Mouse (Mus musculus) liver, adult 2 months (tissue): ENCODE results near the gene Dlg1. TPM values are rescaled to one million over a fixed set of nuclear protein-coding genes. Genes with fewer than 3 reads are reported as not detected.
A peak's percentile ranks its signal among the peaks of the same experiment; 100 is the strongest.

Experiments
- DNase-seq: peaks from one replicate; pipeline ENCODE4 v3.0.0-alpha.2; 2011; ENCODE audit warnings: low read depth, low spot score; ENCODE audit errors: extremely low read depth
- H3K27ac ChIP-seq: fragments of 200-500 bp; replicated peaks from 2 replicates; pipeline ENCODE4 v1.5.1; 2012; ENCODE audit warnings: low read depth, mild to moderate bottlenecking, control low read depth, inconsistent platforms, low read length; ENCODE audit not compliant: insufficient read depth
- H3K27me3 ChIP-seq: fragments of 200-500 bp; 2 replicates; pipeline ENCODE4 v1.6.1; 2012; ENCODE audit warnings: mild to moderate bottlenecking, moderate library complexity, low read length, inconsistent platforms; ENCODE audit not compliant: control insufficient read depth, insufficient read depth
- H3K36me3 ChIP-seq: fragments of 200-500 bp; 2 replicates; pipeline ENCODE4 v1.6.1; 2012; ENCODE audit warnings: low read length, inconsistent platforms; ENCODE audit not compliant: control insufficient read depth, insufficient read depth
- H3K4me1 ChIP-seq: fragments of 200-500 bp; 2 replicates; pipeline ENCODE4 v1.6.1; 2011; ENCODE audit warnings: low read length; ENCODE audit not compliant: control insufficient read depth, insufficient read depth
- H3K4me3 ChIP-seq: fragments of 200-500 bp; 2 replicates; pipeline ENCODE4 v1.5.1; 2011; ENCODE audit warnings: low read depth, mild to moderate bottlenecking, control low read depth, low read length, moderate library complexity; ENCODE audit not compliant: insufficient read depth
- H3K79me2 ChIP-seq: fragments of 200-500 bp; 2 replicates; pipeline ENCODE4 v1.6.1; 2012; ENCODE audit warnings: inconsistent platforms, mild to moderate bottlenecking, low read length, moderate library complexity; ENCODE audit not compliant: control insufficient read depth, insufficient read depth
- H3K9ac ChIP-seq: fragments of 200-500 bp; 2 replicates; pipeline ENCODE4 v1.6.1; 2012; ENCODE audit warnings: low read depth, mild to moderate bottlenecking, control low read depth, inconsistent platforms, low read length
- CTCF ChIP-seq: fragments of 200-500 bp; IDR thresholded peaks from 2 replicates; pipeline ENCODE4 v1.5.1; 2011; ENCODE audit warnings: low read depth, low read length, control low read depth
- POLR2A ChIP-seq: fragments of 200-500 bp; IDR thresholded peaks from 2 replicates; pipeline ENCODE4 v1.6.1; 2011; ENCODE audit warnings: low read length, control low read depth; ENCODE audit not compliant: insufficient read depth; ENCODE audit errors: extremely low read depth
- WGBS: fragments of 180-500 bp; shearing (Covaris S2); methylation state at CpG from one replicate; pipeline ENCODE4 v1.1.7; 2018; 5-methylcytosine and 5-hydroxymethylcytosine counted together
- polyA plus RNA-seq: library from polyadenylated mRNA; depleted of rRNA; stranded (reverse); fragments of >200 nt; gene quantifications from 2 replicates; pipeline ENCODE4 v1.2.3, GENCODE M21; 2012
- total RNA-seq: library from RNA; depleted of rRNA; stranded (reverse); fragments of >200 nt; gene quantifications from 2 replicates; pipeline ENCODE4 v1.2.3, GENCODE M21; 2014

Dlg1 gene
- total and polyA plus RNA-seq, 2 experiments: 10.8 to 42.7 TPM

DNA sequence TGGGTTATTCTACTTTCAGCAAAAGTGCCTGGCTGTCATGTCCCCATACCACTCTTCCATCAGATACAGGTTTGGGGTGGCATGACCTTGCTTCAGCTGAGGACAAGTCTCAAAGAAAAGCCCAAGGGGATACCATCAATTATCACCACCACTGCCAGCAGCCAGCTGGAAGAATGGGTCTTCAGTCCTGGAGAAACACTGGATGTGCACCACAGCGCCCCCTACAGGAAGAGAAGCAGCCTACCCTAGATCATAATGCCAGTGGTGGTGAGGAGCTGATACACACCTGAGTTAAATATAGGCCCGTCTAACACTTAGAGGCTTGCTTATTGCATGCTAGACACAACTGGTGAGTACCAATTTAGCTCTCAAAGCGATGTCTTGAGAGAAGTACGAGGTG is 242.1 kb downstream of the Dlg1 start:
- H3K27ac ChIP-seq: no peak overlapping the region
- no peaks in the 10 kb centered on the region for H3K36me3 ChIP-seq
- H3K79me2 ChIP-seq: no peaks in the 10 kb centered on the region
- H3K4me3 ChIP-seq: no peak overlapping the region
- H3K4me1 ChIP-seq: no peaks in the 10 kb centered on the region
- DNase-seq: no peak
- no peaks in the 10 kb centered on the region for H3K27me3 ChIP-seq
- 74% methylated on average over 4 of the region's 4 CpGs for WGBS
- H3K9ac ChIP-seq: no peak overlapping the region
- no peak for TF ChIP-seq POLR2A
- TF ChIP-seq CTCF: peak; percentile 47; the same call in 1 of the 2 replicates

DNA sequence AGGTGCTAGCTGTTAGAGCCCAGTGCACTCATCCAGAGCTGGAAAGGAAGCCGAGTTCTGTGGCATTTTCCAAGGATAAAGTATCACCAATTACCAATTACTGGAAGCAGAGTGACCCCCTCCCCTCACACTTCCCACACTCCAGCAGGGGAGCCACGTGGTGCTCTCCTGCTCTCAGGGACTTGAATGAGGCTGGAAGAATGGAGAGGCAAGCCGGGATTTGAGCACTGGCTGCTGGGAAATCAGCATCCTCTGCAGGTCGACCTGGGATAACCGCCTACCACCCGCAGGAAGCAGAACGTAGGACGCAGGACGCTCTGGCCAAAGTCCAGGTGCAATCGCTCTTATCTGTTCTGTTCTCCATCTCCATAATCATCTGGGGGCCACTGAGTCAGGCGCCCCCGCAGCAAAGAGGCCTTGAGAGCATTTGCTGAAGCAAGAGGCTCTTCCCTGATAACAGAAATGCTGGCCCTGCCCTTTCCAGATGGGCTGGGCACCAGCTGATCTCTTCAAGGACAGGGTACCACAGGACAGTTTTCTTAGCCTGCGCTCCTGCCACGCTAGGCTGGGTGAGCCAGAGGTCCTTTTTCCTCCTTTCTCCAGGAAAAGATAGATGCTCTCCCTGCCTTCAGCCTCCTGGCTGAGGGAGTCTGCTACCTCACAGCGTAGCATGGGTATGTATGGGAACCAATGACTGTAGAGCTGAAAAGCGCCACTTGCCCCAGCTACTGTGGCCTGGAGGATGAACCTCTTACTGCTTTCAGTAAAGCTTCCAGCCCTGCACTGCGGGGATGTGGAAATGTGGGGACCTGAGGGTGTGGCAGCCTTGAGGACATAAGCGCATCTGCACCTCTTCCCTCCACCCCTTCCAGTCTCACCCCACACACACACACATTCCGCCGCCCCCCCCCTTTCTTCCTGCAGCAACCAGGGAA is 242.9 kb downstream of the Dlg1 start:
- H3K36me3 ChIP-seq: no peaks in the 10 kb centered on the region
- no peak overlapping the region for H3K27ac ChIP-seq
- no peaks in the 10 kb centered on the region for H3K79me2 ChIP-seq
- no peak overlapping the region for H3K9ac ChIP-seq
- no peak for DNase-seq
- H3K4me3 ChIP-seq: no peak overlapping the region
- H3K27me3 ChIP-seq: no peaks in the 10 kb centered on the region
- 30% methylated on average over 19 of the region's 20 CpGs for WGBS
- H3K4me1 ChIP-seq: no peaks in the 10 kb centered on the region
- no peak for TF ChIP-seq POLR2A
- TF ChIP-seq CTCF: no peak

- Histone ChIP-seq H3K4me3 (no peak overlapping the region), H3K9ac (no peak overlapping the region), H3K27ac (no peak overlapping the region), H3K27me3 (no peaks in the 10 kb centered on the region), H3K36me3 (no peaks in the 10 kb centered on the region), H3K4me1 (no peaks in the 10 kb centered on the region), H3K79me2 (no peaks in the 10 kb centered on the region)
- TF ChIP-seq POLR2A (no peak), CTCF (no peak)
- 13% methylated on average over 9 of the region's 9 CpGs for WGBS
- no peak for DNase-seq
These were observed 243.7 kb downstream of the Dlg1 start for GRCm38 (mm10) chr16:31906896-31907295.

GRCm38 (mm10) chr16:31908959-31909358 is 245.7 kb downstream of the Dlg1 start:
- Histone ChIP-seq H3K36me3 (no peaks in the 10 kb centered on the region), H3K79me2 (no peaks in the 10 kb centered on the region), H3K9ac (no peak overlapping the region), H3K27ac (no peak overlapping the region), H3K27me3 (no peaks in the 10 kb centered on the region), H3K4me3 (no peak overlapping the region), H3K4me1 (no peaks in the 10 kb centered on the region)
- 74% methylated on average over 11 of the region's 11 CpGs for WGBS
- DNase-seq: no peak
- TF ChIP-seq POLR2A: no peak
- no peak for TF ChIP-seq CTCF

DNA sequence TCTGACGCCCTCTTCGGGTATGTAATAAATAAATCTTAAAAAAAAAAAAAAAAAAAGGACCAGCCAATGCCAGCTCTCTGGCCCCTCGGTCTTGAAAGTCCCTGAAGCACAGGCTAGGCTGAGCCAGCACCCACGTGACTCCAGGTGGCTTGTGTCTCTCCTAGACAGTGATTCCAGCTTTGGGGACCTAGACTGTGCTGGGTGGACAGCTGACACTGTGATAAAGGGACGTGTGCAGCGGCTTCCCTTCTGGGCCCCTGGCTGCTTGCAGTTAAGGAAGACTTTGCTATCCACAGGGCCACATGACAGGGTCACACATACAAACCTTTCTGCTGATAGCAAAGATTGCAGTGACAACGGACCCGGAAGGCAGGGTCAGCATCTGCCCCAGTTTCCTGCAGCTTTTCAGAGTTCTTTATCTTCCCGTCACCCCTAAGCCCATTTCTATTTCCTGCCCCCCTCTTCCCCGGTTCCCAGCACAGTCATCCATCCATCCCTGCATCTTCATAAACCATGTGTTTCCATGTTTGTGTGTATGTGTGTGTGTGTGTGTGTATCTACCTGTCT is 247.1 kb downstream of the Dlg1 start:
- no peak overlapping the region for H3K9ac ChIP-seq
- no peak for DNase-seq
- 60% methylated on average over 10 of the region's 10 CpGs for WGBS
- no peak overlapping the region for H3K4me3 ChIP-seq
- no peaks in the 10 kb centered on the region for H3K36me3 ChIP-seq
- H3K79me2 ChIP-seq: no peaks in the 10 kb centered on the region
- no peak overlapping the region for H3K27ac ChIP-seq
- TF ChIP-seq CTCF (no peak), POLR2A (no peak)
- no peaks in the 10 kb centered on the region for H3K4me1 ChIP-seq
- H3K27me3 ChIP-seq: no peaks in the 10 kb centered on the region

- H3K9ac ChIP-seq: no peak overlapping the region
- no peaks in the 10 kb centered on the region for H3K79me2 ChIP-seq
- no peaks in the 10 kb centered on the region for H3K27me3 ChIP-seq
- peak; percentile 41 for DNase-seq
- no peaks in the 10 kb centered on the region for H3K36me3 ChIP-seq
- no peak overlapping the region for H3K4me3 ChIP-seq
- H3K27ac ChIP-seq: no peak overlapping the region
- TF ChIP-seq POLR2A: no peak
- no peak for TF ChIP-seq CTCF
- H3K4me1 ChIP-seq: peaks cover 6% of the 10 kb centered on the region
- WGBS: 18% methylated on average over 11 of the region's 11 CpGs
These were observed 254.5 kb downstream of the Dlg1 start for GRCm38 (mm10) chr16:31917776-31918175.
